Mouse (Mus musculus) kidney, postnatal 36 days (tissue): ENCODE measurements around the gene Urad.

Experiments
- DNase-seq, 2 experiments: peaks; one replicate each; pipeline ENCODE4 v3.0.0; 2021 to 2022; ENCODE audit warnings: mixed read lengths in 2 of 2

Gene Urad

GRCm38 (mm10) chr5:147267434-147267833 is 54.8 kb downstream of the Urad start:
- DNase-seq: no peak
